Mouse (Mus musculus) E14TG2a.4 (cell line): ENCODE measurements around the gene Acyp1.
A peak's percentile ranks its signal among the peaks of the same experiment; 100 is the strongest.

ENCODE experiments used
- H3K27me3 ChIP-seq: 2 replicates; pipeline ENCODE4 v1.6.1; 2014; ENCODE audit warnings: low read length, control low read depth; ENCODE audit not compliant: insufficient read depth
- H3K36me3 ChIP-seq: 2 replicates; pipeline ENCODE4 v1.6.1; 2014; ENCODE audit warnings: low read length, control low read depth; ENCODE audit not compliant: insufficient read depth
- H3K4me1 ChIP-seq: replicated peaks from 2 replicates; pipeline ENCODE4 v1.6.1; 2014; ENCODE audit warnings: low read depth, low read length, control low read depth
- H3K4me3 ChIP-seq: replicated peaks from 2 replicates; pipeline ENCODE4 v1.5.1; 2014; ENCODE audit warnings: mild to moderate bottlenecking, low read length
- H3K9me3 ChIP-seq: 2 replicates; pipeline ENCODE4 v1.6.1; 2014; ENCODE audit warnings: low read length, control low read depth
- CTCF ChIP-seq: conservative IDR thresholded peaks from 2 replicates; pipeline ENCODE4 v1.5.1; 2014; ENCODE audit warnings: low read length
- NANOG ChIP-seq: IDR thresholded peaks from 2 replicates; pipeline ENCODE4 v1.6.1; 2014; ENCODE audit warnings: borderline replicate concordance, low read length, mixed read lengths
- POU5F1 ChIP-seq: IDR thresholded peaks from 2 replicates; pipeline ENCODE4 v1.6.1; 2014; ENCODE audit warnings: low read length, borderline replicate concordance

The Acyp1 gene

DNA sequence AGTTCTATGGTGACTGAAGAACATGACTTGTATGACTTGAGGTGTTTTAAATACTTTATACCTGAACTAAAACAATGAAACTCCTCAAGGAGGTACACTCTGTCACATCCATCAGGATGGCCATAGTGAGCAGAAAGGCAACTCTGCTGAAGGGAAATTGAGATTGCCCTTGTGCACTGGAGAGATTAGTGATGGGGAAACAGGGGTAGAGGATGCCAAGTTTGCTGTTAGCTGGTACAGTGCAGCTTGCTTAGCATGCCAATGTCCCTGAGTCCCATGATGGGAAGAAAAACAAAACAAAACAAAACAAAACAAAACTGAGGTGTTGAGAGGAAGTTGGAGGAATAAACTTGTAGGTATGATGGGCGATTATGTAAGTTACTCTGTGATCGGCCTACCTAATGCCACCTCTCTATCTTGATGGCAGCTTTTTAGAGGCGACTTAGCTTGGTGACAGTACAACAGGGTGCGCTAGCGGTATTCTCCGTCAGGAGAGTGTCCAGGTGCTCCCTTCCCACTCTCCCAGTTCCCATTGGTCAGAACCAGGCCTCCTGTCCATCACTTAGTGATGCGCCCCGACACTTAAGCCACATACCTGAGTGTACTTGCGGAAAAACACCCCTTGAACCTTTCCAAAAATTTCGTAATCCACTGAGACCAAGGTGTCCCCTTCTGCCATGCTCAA is 8.7 kb downstream of the Acyp1 start:
- no peaks in the 10 kb centered on the region for H3K9me3 ChIP-seq
- H3K27me3 ChIP-seq = no peaks in the 10 kb centered on the region
- no peak for TF ChIP-seq CTCF
- no peak for TF ChIP-seq NANOG
- TF ChIP-seq POU5F1 = no peak
- peak overlapping the region; percentile 90 for H3K4me3 ChIP-seq
- H3K4me1 ChIP-seq = peaks cover 53% of the 10 kb centered on the region
- H3K36me3 ChIP-seq = peaks cover 39% of the 10 kb centered on the region

DNA sequence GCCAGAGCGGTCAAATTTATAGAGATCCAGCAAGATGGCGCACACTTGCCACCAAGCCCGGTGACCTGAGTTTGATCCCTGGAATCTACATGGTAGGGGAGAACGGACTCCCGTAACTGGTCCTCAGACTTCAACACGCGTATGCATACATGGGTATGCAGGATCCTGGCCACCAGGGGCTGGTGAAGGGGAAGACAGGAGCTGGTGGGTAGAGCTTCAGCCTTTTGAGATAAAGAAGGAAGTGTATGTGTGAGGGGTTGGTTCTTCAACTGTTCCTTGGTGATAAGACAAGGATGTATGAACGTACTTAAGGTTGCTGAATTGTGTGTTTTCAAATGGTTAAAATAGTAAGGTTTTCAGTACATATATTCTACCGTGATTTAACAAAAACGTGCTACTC is 9.3 kb downstream of the Acyp1 start:
- Histone ChIP-seq H3K4me3 (no peak overlapping the region), H3K36me3 (peaks cover 39% of the 10 kb centered on the region), H3K9me3 (no peaks in the 10 kb centered on the region), H3K4me1 (peaks cover 58% of the 10 kb centered on the region), H3K27me3 (no peaks in the 10 kb centered on the region)
- TF ChIP-seq NANOG = no peak
- no peak for TF ChIP-seq CTCF
- TF ChIP-seq POU5F1 = no peak

DNA sequence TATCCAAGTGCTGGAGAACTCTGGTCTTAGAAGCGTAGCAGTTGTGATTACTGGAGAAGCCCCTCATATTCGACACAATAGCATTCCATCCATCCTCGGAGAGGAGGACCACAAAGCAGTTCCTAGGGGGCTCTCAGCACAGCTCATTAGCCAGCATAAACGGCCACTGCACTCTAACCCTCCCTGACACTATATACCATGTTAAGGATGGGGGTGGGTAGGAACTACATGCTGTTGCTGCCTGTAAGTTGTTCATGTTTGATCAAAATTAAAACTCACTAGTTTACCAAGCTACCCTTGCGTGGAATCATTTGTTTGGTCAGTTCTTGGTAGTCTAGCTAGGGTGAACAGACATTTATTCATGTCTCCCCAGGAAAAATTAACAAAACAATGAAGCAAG is 12.0 kb downstream of the Acyp1 start:
- Histone ChIP-seq H3K4me3 (no peak overlapping the region), H3K4me1 (peaks cover 82% of the 10 kb centered on the region), H3K9me3 (no peaks in the 10 kb centered on the region), H3K36me3 (peaks cover 39% of the 10 kb centered on the region), H3K27me3 (no peaks in the 10 kb centered on the region)
- TF ChIP-seq CTCF (no peak), NANOG (no peak)

DNA sequence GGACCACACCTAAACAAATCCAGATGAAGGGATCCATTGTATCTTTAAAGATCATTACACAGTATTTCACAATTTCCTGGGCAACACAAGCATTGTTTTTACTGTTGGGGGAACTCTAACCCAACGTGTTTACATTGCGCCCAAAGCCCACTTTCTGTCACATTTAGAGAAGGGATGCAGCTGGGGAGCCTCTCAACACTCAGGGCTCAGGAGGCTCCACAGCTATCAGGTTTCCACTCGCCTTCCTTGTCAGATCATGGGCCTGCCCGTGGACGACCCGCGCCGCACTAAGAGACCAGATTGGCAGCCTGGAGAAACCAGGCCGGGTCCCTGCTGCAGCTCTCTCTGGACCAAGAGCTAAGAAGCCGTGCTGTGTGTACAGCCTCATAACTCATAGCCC is 14.7 kb downstream of the Acyp1 start:
- H3K9me3 ChIP-seq = no peaks in the 10 kb centered on the region
- TF ChIP-seq NANOG (no peak), POU5F1 (no peak), CTCF (no peak)
- peaks cover 87% of the 10 kb centered on the region for H3K4me1 ChIP-seq
- H3K4me3 ChIP-seq = peak overlapping the region; percentile 32; the same call in 1 of the 2 replicates
- H3K27me3 ChIP-seq = no peaks in the 10 kb centered on the region
- H3K36me3 ChIP-seq = peaks cover 43% of the 10 kb centered on the region

DNA sequence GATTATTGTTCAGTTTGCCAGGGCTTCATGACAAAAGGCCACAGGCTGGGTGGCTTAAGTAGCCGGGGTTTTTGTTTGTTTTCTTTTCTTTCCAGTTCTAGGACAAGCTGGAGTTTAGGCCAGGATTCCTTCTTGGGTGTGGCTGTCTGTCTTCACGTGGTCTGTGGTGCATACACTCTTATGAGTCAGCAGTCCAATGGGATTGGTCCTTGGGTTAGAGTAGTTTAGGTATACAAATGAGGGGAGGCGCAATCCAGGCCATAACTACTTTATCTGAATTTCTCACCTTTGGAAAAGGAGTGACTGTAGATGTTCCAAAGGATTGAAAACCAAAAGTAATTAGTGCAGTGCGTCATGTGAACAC is 16.4 kb downstream of the Acyp1 start:
- Histone ChIP-seq H3K4me1 (peaks cover 75% of the 10 kb centered on the region), H3K27me3 (no peaks in the 10 kb centered on the region), H3K9me3 (no peaks in the 10 kb centered on the region), H3K36me3 (peaks cover 43% of the 10 kb centered on the region), H3K4me3 (peak overlapping the region; percentile 82; the same call in 1 of the 2 replicates)
- no peak for TF ChIP-seq NANOG
- TF ChIP-seq CTCF = no peak
- TF ChIP-seq POU5F1 = no peak

DNA sequence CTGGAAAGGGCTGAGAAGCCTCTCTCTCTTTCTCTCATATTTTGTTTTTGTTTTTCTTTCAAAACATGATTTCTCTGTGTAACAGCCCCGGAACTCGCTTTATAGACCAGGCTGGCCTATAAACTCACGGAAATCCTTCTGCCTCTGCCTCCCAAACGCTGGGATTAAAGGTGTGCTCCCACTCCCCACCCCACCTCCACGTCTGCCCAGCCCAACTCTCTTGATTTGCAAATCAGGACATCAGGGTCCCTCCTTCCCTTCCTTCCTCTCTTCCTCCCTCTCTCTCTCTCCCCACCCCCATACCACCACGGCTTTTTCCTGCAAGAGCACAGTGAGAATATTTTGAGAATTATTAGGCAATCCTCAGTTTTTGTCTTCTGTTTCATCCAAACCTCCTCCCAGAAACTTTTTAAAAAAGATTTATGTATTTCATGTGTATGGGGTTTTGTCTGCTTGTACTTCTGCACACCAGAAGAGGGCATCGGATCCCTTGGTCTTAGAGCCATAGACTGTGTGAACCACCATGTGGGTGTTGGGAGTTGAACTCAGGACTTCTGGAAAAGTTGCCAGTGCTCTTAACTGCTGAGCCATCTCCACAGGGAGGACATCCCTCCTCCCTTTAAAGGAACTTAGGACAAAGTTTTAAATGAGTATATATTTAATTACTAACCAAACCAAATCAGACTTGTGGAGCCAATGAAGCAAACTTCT is 17.0 kb downstream of the Acyp1 start:
- TF ChIP-seq POU5F1 (no peak), CTCF (no peak; the same call in 1 of the 2 replicates), NANOG (no peak)
- Histone ChIP-seq H3K27me3 (no peaks in the 10 kb centered on the region), H3K4me3 (peak overlapping the region; percentile 82), H3K4me1 (peaks cover 70% of the 10 kb centered on the region), H3K9me3 (no peaks in the 10 kb centered on the region), H3K36me3 (peaks cover 41% of the 10 kb centered on the region)

DNA sequence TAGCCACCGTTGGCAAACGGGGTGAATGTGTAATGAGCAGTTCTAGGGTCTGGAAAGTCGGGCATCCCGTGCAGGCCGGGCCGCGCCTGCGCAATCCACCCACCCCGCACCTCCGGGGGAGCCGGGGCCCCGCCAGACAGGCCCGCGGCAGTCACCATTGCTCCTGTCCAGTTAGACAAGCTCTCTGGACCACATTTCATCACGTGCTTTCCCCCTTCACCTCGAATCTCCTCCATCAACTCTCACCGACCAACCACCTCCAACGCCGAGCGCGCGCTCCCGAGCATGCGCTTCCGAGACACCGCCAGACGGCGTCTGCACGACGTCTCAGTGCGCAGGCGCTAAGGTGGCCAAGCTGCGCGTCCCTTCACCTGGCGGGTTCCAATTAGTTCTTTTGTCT is 17.9 kb downstream of the Acyp1 start, which contains the start of gene Mlh3:
Gene Mlh3 (minus strand): TSS at position 281 of the 400 bp plus-strand sequence.
- Histone ChIP-seq H3K4me3 (peak within 1 kb of the TSS; percentile 82), H3K4me1 (peaks cover 62% of the 10 kb centered on the region), H3K9me3 (no peaks in the 10 kb centered on the region), H3K36me3 (peaks cover 42% of the 10 kb centered on the region), H3K27me3 (no peaks in the 10 kb centered on the region)
- TF ChIP-seq NANOG (no peak), POU5F1 (no peak), CTCF (no peak)

DNA sequence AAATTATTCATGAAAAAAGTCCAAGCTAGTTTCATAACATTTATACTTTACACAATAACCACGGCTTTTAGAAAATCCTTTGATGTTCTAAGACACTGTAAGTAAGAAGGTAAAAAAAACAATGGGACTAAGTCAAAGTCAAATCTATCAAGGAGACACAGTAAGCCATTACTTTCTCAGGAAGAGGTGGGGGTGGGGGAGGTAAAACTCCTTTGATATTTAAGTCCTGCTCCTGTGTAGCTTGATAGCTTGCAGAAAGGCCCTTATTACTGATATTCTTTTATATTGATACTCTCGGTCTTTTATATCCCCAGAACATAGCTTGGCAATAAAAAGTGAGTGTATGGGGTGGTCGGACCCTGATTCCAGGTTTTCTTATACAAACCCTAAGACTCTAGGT is 18.4 kb downstream of the Acyp1 start:
- peak overlapping the region; percentile 82 for H3K4me3 ChIP-seq
- H3K4me1 ChIP-seq = peaks cover 64% of the 10 kb centered on the region
- H3K9me3 ChIP-seq = no peaks in the 10 kb centered on the region
- H3K27me3 ChIP-seq = no peaks in the 10 kb centered on the region
- H3K36me3 ChIP-seq = peaks cover 42% of the 10 kb centered on the region
- TF ChIP-seq CTCF (no peak), NANOG (peak; percentile 6; the same call in 1 of the 2 replicates), POU5F1 (no peak)

DNA sequence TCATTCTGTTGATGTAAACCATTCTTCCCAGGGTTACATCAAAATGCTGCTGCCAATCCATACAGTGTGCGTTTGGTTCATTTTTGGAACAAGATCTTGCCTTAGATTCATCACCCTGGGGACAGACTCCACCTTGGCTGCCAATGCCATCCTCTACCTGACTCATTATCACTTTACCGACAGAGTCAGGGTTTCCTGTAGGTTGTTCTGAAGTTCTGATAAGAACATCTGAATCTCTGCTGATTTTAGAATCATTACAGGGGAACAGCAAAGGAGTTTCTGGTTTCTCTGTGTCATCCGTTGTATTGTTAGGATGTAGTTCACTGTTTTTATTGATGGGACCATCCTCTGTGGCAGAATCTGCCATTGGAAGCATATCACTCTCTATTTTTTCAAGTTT is 22.0 kb downstream of the Acyp1 start:
- H3K36me3 ChIP-seq = peaks cover 69% of the 10 kb centered on the region
- TF ChIP-seq CTCF = no peak
- TF ChIP-seq POU5F1 = no peak
- no peak for TF ChIP-seq NANOG
- H3K4me1 ChIP-seq = peaks cover 34% of the 10 kb centered on the region
- H3K9me3 ChIP-seq = no peaks in the 10 kb centered on the region
- H3K4me3 ChIP-seq = no peak overlapping the region
- H3K27me3 ChIP-seq = no peaks in the 10 kb centered on the region
